Mouse (Mus musculus) forebrain, embryonic 14.5 days (tissue): ENCODE results near the gene Lrrc58. TPM values are rescaled to one million over a fixed set of nuclear protein-coding genes. Genes with fewer than 3 reads are reported as not detected.

Experiments
- ATAC-seq: fragments of 200-750 bp; cut with Nextera tagmentation; 2 replicates; pipeline ENCODE4 v1.8.0; 2017; ENCODE audit warnings: mild to moderate bottlenecking, moderate library complexity
- DNase-seq: peaks from one replicate; pipeline ENCODE4 v3.0.0-alpha.2; 2015; ENCODE audit warnings: low spot score
- H3K27ac ChIP-seq: fragments of 300-500 bp; sonication (generic); 2 replicates; pipeline ENCODE4 v1.5.1; 2014; ENCODE audit warnings: low read depth, mild to moderate bottlenecking, control low read depth, low read length, moderate library complexity
- H3K27me3 ChIP-seq: fragments of 300-500 bp; sonication (generic); replicated peaks from 2 replicates; pipeline ENCODE4 v1.6.1; 2014; ENCODE audit warnings: low read length, control low read depth, mixed read lengths; ENCODE audit not compliant: control insufficient read depth, insufficient read depth
- H3K36me3 ChIP-seq: fragments of 300-500 bp; sonication (generic); 2 replicates; pipeline ENCODE4 v1.6.1; 2014; ENCODE audit warnings: low read length, control low read depth; ENCODE audit not compliant: control insufficient read depth, insufficient read depth
- H3K4me1 ChIP-seq: fragments of 300-500 bp; sonication (generic); 2 replicates; pipeline ENCODE4 v1.6.1; 2014; ENCODE audit warnings: antibody characterized with exemption, low read length, control low read depth; ENCODE audit not compliant: control insufficient read depth, insufficient read depth
- H3K4me2 ChIP-seq: fragments of 300-500 bp; sonication (generic); 2 replicates; pipeline ENCODE4 v1.6.1; 2014; ENCODE audit warnings: mild to moderate bottlenecking, control low read depth, low read length
- H3K4me3 ChIP-seq: fragments of 300-500 bp; sonication (generic); 2 replicates; pipeline ENCODE4 v1.5.1; 2014; ENCODE audit warnings: low read depth, low read length, control low read depth
- H3K9ac ChIP-seq: fragments of 300-500 bp; sonication (generic); 2 replicates; pipeline ENCODE4 v1.6.1; 2014; ENCODE audit warnings: mild to moderate bottlenecking, low read length, control low read depth, moderate library complexity
- H3K9me3 ChIP-seq: fragments of 300-500 bp; sonication (generic); replicated peaks from 2 replicates; pipeline ENCODE4 v1.6.1; 2016; ENCODE audit warnings: low read length, control low read depth, mixed read lengths; ENCODE audit not compliant: control insufficient read depth
- WGBS: fragments of 180-500 bp; shearing (Covaris S2); extraction: QIAGEN DNeasy Blood & Tissue Kit; methylation state at CpG from one replicate; pipeline ENCODE4 v1.1.7; 2014; 5-methylcytosine and 5-hydroxymethylcytosine counted together
- polyA plus RNA-seq: library from polyadenylated mRNA; unstranded; fragments of >200 nt; fragmentation: Nextera tagmentation; extraction: Ambion mirVana; gene quantifications from 2 replicates; pipeline ENCODE4 v1.2.1, GENCODE M21; 2014

Gene Lrrc58
- polyA plus RNA-seq, 1 experiment from 2014 or later: 40.7 TPM

DNA sequence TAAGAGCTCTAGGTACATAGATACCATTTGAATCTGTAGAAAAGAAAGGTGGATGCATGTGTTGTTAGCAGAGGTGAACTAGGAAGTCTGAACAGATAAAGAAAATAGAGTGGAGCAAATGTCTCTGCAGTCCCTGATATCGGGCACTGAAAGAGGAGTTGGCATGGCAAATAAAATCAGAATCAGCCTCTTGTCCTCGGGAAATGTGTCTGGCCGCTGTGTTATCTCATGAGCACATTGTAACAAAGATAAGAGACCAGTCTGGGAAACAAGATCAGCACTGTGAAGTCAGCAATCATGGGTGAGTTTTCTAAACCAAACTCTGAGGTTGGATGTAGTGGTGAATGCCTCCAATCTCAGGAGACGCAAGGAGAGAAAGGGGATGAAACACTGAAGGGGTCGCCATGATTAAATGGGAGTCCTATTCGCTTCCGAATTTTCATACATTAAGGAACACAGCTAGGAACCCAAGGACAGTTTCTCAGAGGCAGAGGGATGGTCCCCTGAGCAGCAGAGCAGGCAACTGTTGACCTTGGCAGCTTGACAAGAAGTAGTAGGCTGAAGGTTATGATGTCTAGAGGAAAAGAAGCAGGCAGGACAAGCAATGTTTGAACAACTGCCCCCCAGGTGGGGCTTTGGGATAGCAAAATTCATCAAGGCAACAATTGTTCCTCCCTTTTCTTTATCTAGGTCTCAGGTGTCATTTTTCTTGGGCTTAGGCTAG lies 22.8 kb upstream of the Lrrc58 start:
- H3K9ac ChIP-seq: no peak overlapping the region
- H3K4me2 ChIP-seq: no peak overlapping the region
- ATAC-seq (no peak), DNase-seq (no peak)
- no peaks in the 10 kb centered on the region for H3K4me1 ChIP-seq
- no peaks in the 10 kb centered on the region for H3K9me3 ChIP-seq
- H3K27me3 ChIP-seq: no peaks in the 10 kb centered on the region
- H3K4me3 ChIP-seq: no peak overlapping the region
- no peaks in the 10 kb centered on the region for H3K36me3 ChIP-seq
- H3K27ac ChIP-seq: no peak overlapping the region
- WGBS: 90% methylated on average over 7 of the region's 7 CpGs

- no peak overlapping the region for H3K4me3 ChIP-seq
- H3K9ac ChIP-seq: no peak overlapping the region
- no peaks in the 10 kb centered on the region for H3K27me3 ChIP-seq
- H3K4me1 ChIP-seq: no peaks in the 10 kb centered on the region
- no peak overlapping the region for H3K27ac ChIP-seq
- H3K4me2 ChIP-seq: no peak overlapping the region
- no peaks in the 10 kb centered on the region for H3K9me3 ChIP-seq
- ATAC-seq (no peak), DNase-seq (no peak)
- 88% methylated on average over 3 of the region's 3 CpGs for WGBS
- no peaks in the 10 kb centered on the region for H3K36me3 ChIP-seq
These were observed 21.1 kb upstream of the Lrrc58 start for GRCm38 (mm10) chr16:37847081-37847480.

DNA sequence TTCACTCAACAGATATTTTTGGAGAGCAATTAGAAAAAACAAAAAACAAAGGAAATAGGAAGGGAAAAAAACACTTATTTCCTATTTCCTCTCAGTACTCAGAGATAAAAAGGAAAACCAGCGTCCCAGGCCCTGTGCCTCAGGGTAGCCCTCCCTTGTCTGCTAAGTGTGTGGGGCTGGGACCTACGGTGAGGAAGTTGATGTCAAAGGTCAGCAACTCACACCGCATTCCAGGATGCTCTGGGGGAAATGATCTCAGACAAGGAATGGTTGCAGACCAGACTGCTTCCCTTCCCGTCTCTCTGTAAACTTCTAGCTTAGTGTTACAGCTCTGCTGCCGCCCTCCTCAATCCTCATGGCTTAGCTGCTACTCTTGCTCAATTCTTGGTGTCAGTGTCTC lies 16.8 kb upstream of the Lrrc58 start:
- Histone ChIP-seq H3K36me3 (no peaks in the 10 kb centered on the region), H3K4me1 (no peaks in the 10 kb centered on the region), H3K9me3 (no peaks in the 10 kb centered on the region), H3K4me2 (no peak overlapping the region), H3K4me3 (no peak overlapping the region), H3K9ac (no peak overlapping the region), H3K27ac (no peak overlapping the region), H3K27me3 (no peaks in the 10 kb centered on the region)
- WGBS: 75% methylated on average over 5 of the region's 5 CpGs
- ATAC-seq (no peak), DNase-seq (no peak)

DNA sequence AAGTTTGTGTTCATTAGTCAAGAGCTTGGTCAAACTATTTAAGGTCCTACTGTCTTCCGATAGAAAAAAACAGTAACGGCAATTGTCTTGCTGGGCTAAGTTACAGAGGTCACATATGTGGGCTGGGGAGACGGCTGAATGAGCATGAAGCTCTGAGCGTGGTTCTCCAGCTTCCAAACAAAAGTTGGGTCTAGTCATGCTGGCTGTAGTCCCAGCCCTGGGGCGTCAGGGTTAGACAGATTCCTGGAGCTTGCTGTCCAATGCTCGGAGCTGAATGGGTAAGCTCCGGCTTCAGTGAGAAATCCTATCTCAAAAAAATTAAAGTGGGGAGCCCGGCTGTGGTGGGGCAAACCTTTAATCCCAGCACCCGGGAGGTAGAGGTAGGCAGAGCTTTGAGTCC lies 14.9 kb upstream of the Lrrc58 start:
- ATAC-seq (no peak), DNase-seq (peak; percentile 52)
- Histone ChIP-seq H3K27me3 (no peaks in the 10 kb centered on the region), H3K36me3 (no peaks in the 10 kb centered on the region), H3K27ac (no peak overlapping the region), H3K9me3 (no peaks in the 10 kb centered on the region), H3K4me3 (no peak overlapping the region), H3K4me1 (no peaks in the 10 kb centered on the region), H3K9ac (no peak overlapping the region), H3K4me2 (no peak overlapping the region)
- WGBS: 58% methylated on average over 9 of the region's 9 CpGs

- 77% methylated on average over 14 of the region's 14 CpGs for WGBS
- DNase-seq (no peak), ATAC-seq (no peak)
- Histone ChIP-seq H3K4me2 (no peak overlapping the region), H3K36me3 (no peaks in the 10 kb centered on the region), H3K27me3 (no peaks in the 10 kb centered on the region), H3K4me3 (no peak overlapping the region), H3K9ac (no peak overlapping the region), H3K27ac (no peak overlapping the region), H3K9me3 (no peaks in the 10 kb centered on the region), H3K4me1 (no peaks in the 10 kb centered on the region)
These were observed 14.1 kb upstream of the Lrrc58 start for GRCm38 (mm10) chr16:37854054-37854453.

GRCm38 (mm10) chr16:37854593-37854992 lies 13.6 kb upstream of the Lrrc58 start:
- Histone ChIP-seq H3K4me3 (no peak overlapping the region), H3K27me3 (no peaks in the 10 kb centered on the region), H3K36me3 (no peaks in the 10 kb centered on the region), H3K9me3 (no peaks in the 10 kb centered on the region), H3K4me1 (no peaks in the 10 kb centered on the region), H3K27ac (no peak overlapping the region), H3K9ac (no peak overlapping the region), H3K4me2 (no peak overlapping the region)
- WGBS: 87% methylated on average over 5 of the region's 5 CpGs
- DNase-seq: no peak
- no peak for ATAC-seq

DNA sequence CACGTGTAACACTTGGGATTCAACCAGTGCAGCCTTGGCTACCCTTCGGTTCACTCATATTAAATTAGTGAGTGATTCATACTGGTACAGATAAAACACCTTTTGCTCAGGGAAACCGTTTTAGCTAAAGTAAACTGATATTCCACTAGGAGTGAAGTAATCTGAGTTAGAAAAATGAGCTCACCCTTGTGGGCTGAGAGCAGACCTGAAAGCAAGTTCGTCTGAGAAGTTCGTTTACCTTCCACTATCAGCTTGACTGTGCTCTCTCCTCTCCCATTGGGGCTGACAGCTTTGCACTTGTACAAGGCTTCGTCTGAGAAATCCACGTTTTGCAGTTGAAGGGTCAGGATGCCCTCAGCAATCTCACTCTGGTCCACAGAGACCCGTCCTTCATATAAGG lies 12.6 kb upstream of the Lrrc58 start:
- no peak for ATAC-seq
- 83% methylated on average over 8 of the region's 8 CpGs for WGBS

GRCm38 (mm10) chr16:37856327-37856726 lies 11.9 kb upstream of the Lrrc58 start:
- DNase-seq (no peak), ATAC-seq (no peak)
- no peak overlapping the region for H3K27ac ChIP-seq
- H3K9ac ChIP-seq: no peak overlapping the region
- no peaks in the 10 kb centered on the region for H3K4me1 ChIP-seq
- H3K4me2 ChIP-seq: no peak overlapping the region
- H3K4me3 ChIP-seq: no peak overlapping the region
- H3K36me3 ChIP-seq: no peaks in the 10 kb centered on the region
- 79% methylated on average over 3 of the region's 3 CpGs for WGBS
- H3K27me3 ChIP-seq: no peaks in the 10 kb centered on the region
- no peaks in the 10 kb centered on the region for H3K9me3 ChIP-seq

More for the DNA sequence above, 12.6 kb upstream of the Lrrc58 start:
- no peak overlapping the region for H3K4me2 ChIP-seq
- H3K9me3 ChIP-seq: no peaks in the 10 kb centered on the region
- H3K9ac ChIP-seq: no peak overlapping the region
- H3K27me3 ChIP-seq: no peaks in the 10 kb centered on the region
- H3K4me1 ChIP-seq: no peaks in the 10 kb centered on the region
- DNase-seq: no peak
- no peak overlapping the region for H3K4me3 ChIP-seq
- H3K27ac ChIP-seq: no peak overlapping the region
- H3K36me3 ChIP-seq: no peaks in the 10 kb centered on the region

DNA sequence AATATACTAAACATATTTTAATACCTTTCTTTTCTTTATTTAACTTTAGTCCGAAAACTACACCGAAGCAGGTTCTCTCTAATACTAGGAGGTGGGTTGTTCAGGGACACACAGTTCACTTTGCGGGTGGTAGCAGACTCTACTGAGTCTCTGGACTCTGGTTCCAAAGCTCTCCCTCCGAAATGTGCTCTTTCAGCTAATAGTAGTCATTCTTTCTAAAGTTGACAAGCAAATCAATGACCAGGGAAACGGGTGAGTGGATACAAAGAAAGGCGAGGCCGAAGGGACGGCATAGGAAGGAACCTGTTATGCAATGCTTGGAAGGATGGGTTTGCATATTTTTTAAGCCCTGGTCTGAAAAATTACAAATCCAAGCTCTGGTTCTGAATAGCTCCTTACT lies 10.7 kb upstream of the Lrrc58 start:
- no peak overlapping the region for H3K27ac ChIP-seq
- H3K27me3 ChIP-seq: no peaks in the 10 kb centered on the region
- no peak overlapping the region for H3K4me2 ChIP-seq
- 63% methylated on average over 8 of the region's 8 CpGs for WGBS
- H3K36me3 ChIP-seq: no peaks in the 10 kb centered on the region
- H3K4me3 ChIP-seq: no peak overlapping the region
- H3K4me1 ChIP-seq: no peaks in the 10 kb centered on the region
- no peaks in the 10 kb centered on the region for H3K9me3 ChIP-seq
- no peak for ATAC-seq
- no peak overlapping the region for H3K9ac ChIP-seq
- DNase-seq: no peak
